Mouse (Mus musculus) kidney, postnatal 4 days (tissue): ENCODE data around the gene Carns1.
A peak's percentile ranks its signal among the peaks of the same experiment; 100 is the strongest.
"Not testable (repeated sequence)": the region's sequence is repeated elsewhere in the genome, so short reads cannot be mapped to it uniquely, and the experiment has no call there.

Source experiments
- DNase-seq, 2 experiments: peaks; one replicate each; pipeline ENCODE4 v3.0.0; 2021; ENCODE audit warnings: mixed read lengths in 2 of 2

Gene Carns1

DNA sequence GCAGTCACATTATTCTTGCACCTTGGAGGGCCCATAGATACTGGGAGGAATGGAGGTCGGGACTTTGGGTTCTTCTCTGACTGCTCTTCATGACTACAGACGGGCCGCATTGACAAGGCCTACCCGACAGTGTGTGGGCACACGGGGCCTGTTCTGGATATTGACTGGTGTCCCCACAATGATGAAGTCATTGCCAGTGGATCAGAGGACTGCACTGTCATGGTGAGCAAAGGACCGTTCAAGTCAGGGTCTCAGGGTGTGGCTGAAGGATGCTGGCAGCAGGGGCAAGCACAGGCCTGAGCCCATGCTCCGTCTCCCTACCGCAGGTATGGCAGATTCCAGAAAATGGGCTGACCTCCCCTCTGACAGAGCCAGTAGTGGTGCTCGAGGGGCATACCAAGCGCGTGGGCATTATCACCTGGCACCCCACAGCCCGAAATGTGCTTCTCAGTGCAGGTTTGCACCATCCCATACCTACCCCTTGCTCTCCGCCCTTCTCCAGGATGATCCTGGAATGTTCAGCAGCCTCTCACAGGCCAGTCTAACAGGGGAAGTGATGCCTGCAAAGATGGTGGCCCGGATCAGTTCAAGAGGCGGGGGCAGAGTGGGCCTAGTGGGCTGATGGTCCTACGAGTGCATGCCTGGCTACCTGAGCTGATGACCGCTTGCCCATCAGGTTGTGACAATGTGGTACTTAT lies 25.4 kb downstream of the Carns1 start:
- no peak for DNase-seq

GRCm38 (mm10) chr19:4149283-4149682 lies 26.0 kb downstream of the Carns1 start:
- DNase-seq = no peak

DNA sequence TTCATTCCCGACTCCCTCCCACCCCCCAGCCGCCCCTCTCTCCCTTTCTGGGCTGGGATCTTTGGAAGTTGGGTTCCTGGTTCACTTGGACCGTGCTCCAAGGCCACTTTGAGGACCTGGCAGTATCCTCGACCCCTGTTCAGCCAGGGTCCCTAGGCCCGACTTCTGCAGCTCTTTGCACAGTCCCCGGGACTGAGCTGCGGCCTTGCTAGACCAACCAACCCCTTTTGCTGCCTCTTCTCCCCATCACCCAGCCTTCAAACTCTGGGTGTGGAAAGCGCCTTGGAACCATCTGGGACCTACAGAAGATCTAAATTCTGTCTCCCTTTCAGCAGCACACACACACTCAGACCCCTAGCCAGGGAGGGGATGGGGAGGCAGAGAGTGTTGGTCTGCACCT lies 26.5 kb downstream of the Carns1 start:
- DNase-seq = peak; percentile 41 to 58

- DNase-seq = peak; percentile 99
Observed at GRCm38 (mm10) chr19:4148491-4148806, 26.8 kb downstream of the Carns1 start, which contains the start of gene Coro1b. Gene Coro1b, plus strand, starts transcription at chr19:4148619.

DNA sequence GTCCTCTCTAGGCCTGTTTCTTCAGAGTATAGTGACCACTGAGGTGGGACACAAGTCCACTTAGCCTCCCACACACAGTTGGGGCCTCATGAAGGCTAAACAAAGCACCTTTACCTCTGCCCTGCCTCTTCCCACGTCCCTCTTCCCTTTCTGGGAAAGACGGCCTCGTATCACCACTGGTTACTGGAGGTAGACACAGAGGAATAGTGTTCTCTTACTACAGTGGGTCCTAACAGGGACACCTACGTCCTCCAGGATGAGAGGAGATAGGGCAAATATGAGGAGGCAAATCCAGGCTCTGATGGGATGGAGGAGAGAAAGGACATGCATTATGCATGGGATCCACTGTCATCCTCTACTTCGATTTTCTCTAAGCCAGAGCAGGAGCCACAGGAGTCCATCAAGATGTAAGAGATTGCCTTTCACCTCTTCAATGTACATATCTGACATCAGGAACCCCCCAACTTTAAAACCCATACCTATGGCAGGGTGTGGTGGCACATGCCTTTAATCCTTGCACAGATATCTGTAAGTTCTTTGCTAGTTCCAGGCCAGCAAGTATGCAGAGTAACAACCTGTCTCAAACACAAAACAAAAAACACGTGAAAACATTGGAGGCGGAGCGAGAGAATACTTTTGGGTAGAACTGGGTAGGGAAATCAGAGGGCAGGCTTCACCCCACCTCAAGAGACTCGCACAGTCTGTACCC lies 27.3 kb downstream of the Carns1 start:
- no peak for DNase-seq

DNA sequence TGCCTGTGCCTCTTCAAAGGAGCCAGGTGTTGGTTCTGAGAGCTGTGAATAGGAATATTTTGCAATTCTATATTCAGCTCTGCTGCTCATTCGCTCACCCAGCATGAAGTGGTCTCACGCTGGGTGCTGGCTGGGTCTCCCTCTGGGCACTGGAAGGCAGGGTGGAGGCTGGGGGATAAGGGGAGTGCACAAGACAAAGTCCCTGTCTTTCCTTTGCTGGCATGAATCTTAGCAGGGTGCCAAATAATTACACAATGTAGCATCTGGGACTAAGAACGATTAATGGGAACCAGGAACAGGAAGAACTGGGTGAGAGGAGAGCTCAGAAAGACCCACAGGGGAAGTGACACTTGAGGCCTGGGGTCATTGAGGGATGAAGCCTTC lies 28.3 kb downstream of the Carns1 start:
- DNase-seq = no peak

GRCm38 (mm10) chr19:4146366-4147021 lies 28.8 kb downstream of the Carns1 start:
- no peak for DNase-seq

- no peak for DNase-seq
Observed at GRCm38 (mm10) chr19:4145936-4146335, 29.3 kb downstream of the Carns1 start.

- DNase-seq = no peak
Observed at GRCm38 (mm10) chr19:4144550-4145498, 30.5 kb downstream of the Carns1 start.

- no peak for DNase-seq
Observed at GRCm38 (mm10) chr19:4143759-4144268, 31.5 kb downstream of the Carns1 start, which contains the start of gene Cabp4. Gene Cabp4, minus strand, starts transcription at chr19:4144033.

DNA sequence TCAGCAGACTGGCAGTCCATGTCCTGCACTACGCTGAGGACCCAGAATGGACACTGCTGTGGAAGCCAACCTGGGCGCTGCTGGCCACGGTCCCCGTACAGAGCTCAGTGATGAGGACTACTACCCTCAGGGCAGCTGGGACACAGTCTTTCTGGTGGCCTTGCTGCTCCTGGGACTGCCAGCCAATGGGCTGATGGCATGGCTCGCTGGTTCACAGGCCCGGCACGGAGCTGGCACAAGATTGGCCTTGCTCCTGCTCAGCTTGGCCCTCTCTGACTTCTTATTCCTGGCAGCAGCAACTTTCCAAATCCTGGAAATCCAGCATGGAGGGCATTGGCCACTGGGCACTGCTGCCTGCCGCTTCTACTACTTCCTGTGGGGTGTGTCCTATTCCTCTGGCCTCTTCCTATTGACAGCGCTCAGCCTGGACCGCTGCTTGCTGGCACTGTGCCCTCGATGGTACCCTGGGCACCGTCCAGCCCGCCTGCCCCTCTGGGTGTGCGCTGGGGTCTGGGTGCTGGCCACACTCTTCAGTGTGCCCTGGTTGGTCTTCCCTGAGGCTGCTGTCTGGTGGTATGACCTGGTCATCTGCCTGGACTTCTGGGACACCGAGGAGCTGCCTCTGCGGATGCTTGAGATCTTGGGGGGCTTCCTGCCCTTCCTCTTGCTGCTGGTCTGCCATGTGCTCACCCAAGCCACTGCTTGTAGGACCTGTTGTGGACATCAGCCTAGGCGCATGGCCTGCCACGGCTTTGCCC lies 32.7 kb downstream of the Carns1 start:
- DNase-seq = no peak

GRCm38 (mm10) chr19:4140147-4140546 lies 35.1 kb downstream of the Carns1 start:
- DNase-seq = no peak

- no peak for DNase-seq
Observed at GRCm38 (mm10) chr19:4139446-4139845, 35.8 kb downstream of the Carns1 start, which contains the start of gene Gpr152. Gene Gpr152, plus strand, starts transcription at chr19:4139787.

DNA sequence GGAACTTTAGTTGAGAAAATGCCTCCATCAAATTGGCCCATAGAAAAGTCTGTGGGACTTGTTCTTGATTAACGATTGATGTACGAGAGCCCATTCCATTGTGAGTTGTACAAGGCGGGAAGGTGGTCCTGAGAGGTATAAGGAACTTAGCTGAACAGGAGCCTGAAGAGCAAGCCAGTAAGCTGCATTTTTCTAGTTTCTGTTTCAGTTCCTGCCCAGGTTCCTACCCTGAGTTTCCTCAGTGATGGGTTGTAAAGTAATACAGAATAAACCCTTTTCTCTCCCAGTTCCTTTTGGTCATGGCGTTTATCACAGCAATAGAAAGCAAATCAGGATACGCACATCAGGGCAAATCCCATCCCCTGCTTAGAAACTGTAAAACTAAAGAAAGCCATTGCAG lies 37.4 kb downstream of the Carns1 start:
- no peak for DNase-seq

DNA sequence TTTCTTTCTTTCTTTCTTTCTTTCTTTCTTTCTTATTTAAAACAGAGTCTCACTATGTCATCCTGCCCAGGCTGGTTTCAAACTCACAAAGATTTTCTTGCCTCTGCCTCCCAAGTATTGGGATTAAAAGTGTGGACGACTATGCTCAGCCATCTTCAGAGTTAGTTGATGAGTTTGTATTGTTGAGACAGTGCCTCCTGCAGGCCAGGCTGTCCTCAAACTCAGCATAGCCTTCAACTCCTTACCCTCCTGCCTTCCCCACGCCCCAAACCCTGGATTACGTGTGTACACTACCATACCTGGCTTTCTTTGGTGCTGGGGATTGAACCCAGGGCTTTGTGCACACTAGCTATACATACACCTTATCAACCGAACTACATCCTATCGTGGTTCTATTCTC lies 38.8 kb downstream of the Carns1 start:
- no peak for DNase-seq

DNA sequence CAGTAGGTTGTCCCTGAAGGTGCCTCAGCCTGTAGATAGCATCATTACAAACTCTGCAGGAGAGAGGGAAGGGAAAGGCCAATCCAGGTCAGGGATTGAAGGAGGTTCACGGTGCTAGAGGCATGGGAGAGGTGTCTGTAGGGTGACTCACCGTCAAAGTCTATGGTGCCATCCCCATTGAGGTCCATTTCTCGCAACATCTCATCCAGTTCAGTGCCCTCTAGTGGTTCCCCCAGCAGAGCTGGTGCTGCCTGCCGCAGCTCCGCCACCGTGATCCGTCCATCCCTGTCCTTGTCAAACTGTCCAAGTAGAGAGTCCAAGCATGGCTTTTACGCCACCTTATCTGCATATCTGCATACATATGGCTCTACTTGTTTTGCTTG lies 39.3 kb downstream of the Carns1 start:
- DNase-seq = not testable (repeated sequence)

- DNase-seq = not testable (repeated sequence)
Observed at GRCm38 (mm10) chr19:4135229-4135962, 39.9 kb downstream of the Carns1 start.

DNA sequence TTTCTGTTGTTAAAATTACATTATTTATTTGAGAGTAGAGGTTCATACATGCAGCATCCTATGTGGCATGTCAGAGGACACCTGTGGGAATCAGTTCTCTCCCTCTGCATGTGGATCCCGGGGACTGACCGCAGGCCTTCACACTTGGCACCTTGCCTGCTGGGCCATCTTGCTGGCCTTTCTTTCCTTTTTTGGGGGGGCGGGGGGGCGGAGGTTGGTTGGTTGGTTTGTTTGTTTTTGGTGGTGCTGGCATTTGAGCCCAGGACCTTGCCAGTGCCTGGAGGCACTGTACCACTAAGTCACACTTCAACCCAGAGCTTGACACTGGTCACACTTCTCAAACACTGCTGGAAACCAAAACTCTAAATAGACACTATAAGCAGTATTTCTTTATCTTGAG lies 40.9 kb downstream of the Carns1 start:
- no peak for DNase-seq

GRCm38 (mm10) chr19:4131768-4132167 lies 43.5 kb downstream of the Carns1 start:
- no peak for DNase-seq

- DNase-seq = no peak
Observed at GRCm38 (mm10) chr19:4131075-4131474, 44.2 kb downstream of the Carns1 start.

DNA sequence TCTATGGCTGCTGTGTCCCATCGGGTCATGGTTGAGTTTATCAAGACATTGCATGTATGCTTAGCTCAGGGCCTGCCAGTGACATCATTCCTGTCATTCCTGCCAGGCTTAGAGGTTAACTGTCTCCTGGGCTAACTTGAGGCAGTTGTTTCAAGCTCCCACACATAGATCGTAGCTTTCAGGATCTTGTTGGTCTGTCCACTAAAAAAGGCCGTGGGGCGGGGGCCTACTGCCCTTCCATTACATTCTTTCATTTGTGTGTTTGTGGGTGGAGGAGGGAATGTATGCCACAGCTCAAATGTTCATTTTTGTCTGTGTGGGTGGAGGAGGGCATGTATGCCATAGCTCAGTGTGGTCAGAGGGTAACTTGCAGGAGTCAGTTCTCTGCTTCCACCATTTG lies 45.2 kb downstream of the Carns1 start:
- DNase-seq = no peak
